Mouse (Mus musculus) CH12.LX (cell line): ENCODE results near the gene Gch1. TPM values are rescaled to one million over a fixed set of nuclear protein-coding genes. Genes with fewer than 3 reads are reported as not detected.

Source experiments
- DNase-seq: peaks from one replicate; pipeline ENCODE4 v3.0.0-alpha.2; 2013; ENCODE audit errors: extremely low read depth
- H3K27ac ChIP-seq: 2 replicates; pipeline ENCODE4 v1.5.1; 2012; ENCODE audit warnings: low read depth, mild to moderate bottlenecking, control low read depth, moderate library complexity; ENCODE audit not compliant: insufficient read depth
- H3K27me3 ChIP-seq: replicated peaks from 2 replicates; pipeline ENCODE3; 2012; ENCODE audit warnings: inconsistent platforms
- H3K36me3 ChIP-seq, 2 experiments: replicated peaks in 1 of 2; 2 replicates each; pipeline versions ENCODE3 to v1.6.1; 2012; ENCODE audit warnings: inconsistent platforms in 1 of 2, low read length in 1 of 2, mild to moderate bottlenecking in 1 of 2, mixed read lengths in 1 of 2, moderate library complexity in 1 of 2; ENCODE audit not compliant: control insufficient read depth in 1 of 2, insufficient read depth in 1 of 2
- H3K4me1 ChIP-seq, 2 experiments: 2 replicates each; pipeline ENCODE4 v1.6.1; 2012; ENCODE audit warnings: inconsistent platforms in 1 of 2, moderate library complexity in 1 of 2; ENCODE audit not compliant: insufficient read depth in 2 of 2, control insufficient read depth in 1 of 2
- H3K4me2 ChIP-seq: 2 replicates; pipeline ENCODE4 v1.6.1; 2012; ENCODE audit warnings: low read depth, mild to moderate bottlenecking, control low read depth; ENCODE audit not compliant: poor library complexity, insufficient read depth, severe bottlenecking
- H3K4me3 ChIP-seq, 3 experiments: fragments of 150-350 bp in 1 of 3; sonication (generic) in 1 of 3; replicated peaks in 1 of 3; 2 replicates each; pipeline versions ENCODE3 to v1.5.1; 2011 to 2012; ENCODE audit warnings: low read depth in 2 of 3, low read length in 2 of 3, mild to moderate bottlenecking in 2 of 3, moderate library complexity in 2 of 3, control low read depth in 1 of 3, improper control_type of control experiment in 1 of 3, inconsistent platforms in 1 of 3, mixed read lengths in 1 of 3; ENCODE audit not compliant: poor library complexity in 1 of 3
- H3K79me2 ChIP-seq: replicated peaks from 2 replicates; pipeline ENCODE4 v1.6.1; 2012; ENCODE audit warnings: mild to moderate bottlenecking, moderate library complexity; ENCODE audit not compliant: control insufficient read depth, poor library complexity, insufficient read depth, severe bottlenecking; ENCODE audit errors: extremely low read depth
- H3K9ac ChIP-seq: 2 replicates; pipeline ENCODE4 v1.6.1; 2012; ENCODE audit warnings: low read depth, mild to moderate bottlenecking, control low read depth, moderate library complexity; ENCODE audit not compliant: insufficient read depth
- H3K9me3 ChIP-seq: replicated peaks from 2 replicates; pipeline ENCODE3; 2012; ENCODE audit warnings: low read length, inconsistent platforms, mixed read lengths
- BHLHE40 ChIP-seq: IDR thresholded peaks from 2 replicates; pipeline ENCODE4 v1.6.1; 2011; ENCODE audit warnings: mild to moderate bottlenecking, low read depth, low read length, improper control_type of control experiment
- CHD1 ChIP-seq: IDR thresholded peaks from 2 replicates; pipeline ENCODE4 v1.6.1; 2012; ENCODE audit warnings: low read depth, low read length, improper control_type of control experiment, inconsistent platforms
- CTCF ChIP-seq, 2 experiments: IDR thresholded peaks in 1 of 2; conservative IDR thresholded peaks in 1 of 2; 2 replicates each; pipeline ENCODE4 v1.5.1; 2011 to 2012; ENCODE audit warnings: low read depth in 2 of 2, low read length in 2 of 2, improper control_type of control experiment in 1 of 2, inconsistent platforms in 1 of 2, mild to moderate bottlenecking in 1 of 2, moderate library complexity in 1 of 2
- E2F4 ChIP-seq: IDR thresholded peaks from 2 replicates; pipeline ENCODE4 v1.6.1; 2011; ENCODE audit warnings: low read depth, low read length, improper control_type of control experiment; ENCODE audit not compliant: insufficient replicate concordance
- ELF1 ChIP-seq: IDR thresholded peaks from 2 replicates; pipeline ENCODE4 v1.6.1; 2014; ENCODE audit warnings: low read depth, mild to moderate bottlenecking, inconsistent platforms, low read length, improper control_type of control experiment
- ETS1 ChIP-seq: conservative IDR thresholded peaks from 2 replicates; pipeline ENCODE4 v1.6.1; 2012; ENCODE audit warnings: low read depth, mild to moderate bottlenecking, inconsistent platforms, low read length, improper control_type of control experiment, moderate library complexity
- GABPA ChIP-seq: IDR thresholded peaks from 2 replicates; pipeline ENCODE4 v1.6.1; 2012; ENCODE audit warnings: low read depth, low read length, improper control_type of control experiment, inconsistent platforms; ENCODE audit not compliant: insufficient replicate concordance
- JUND ChIP-seq: conservative IDR thresholded peaks from 2 replicates; pipeline ENCODE4 v1.6.1; 2011; ENCODE audit warnings: low read depth, low read length, improper control_type of control experiment
- MAFK ChIP-seq: IDR thresholded peaks from 2 replicates; pipeline ENCODE4 v1.6.1; 2011; ENCODE audit warnings: low read length, improper control_type of control experiment; ENCODE audit not compliant: insufficient replicate concordance
- MAX ChIP-seq: IDR thresholded peaks from 2 replicates; pipeline ENCODE4 v1.6.1; 2011; ENCODE audit warnings: low read length, improper control_type of control experiment
- MEF2A ChIP-seq: IDR thresholded peaks from 2 replicates; pipeline ENCODE4 v1.6.1; 2014; ENCODE audit warnings: low read depth, mild to moderate bottlenecking, inconsistent platforms, low read length, improper control_type of control experiment, borderline replicate concordance
- MYC ChIP-seq: IDR thresholded peaks from 2 replicates; pipeline ENCODE4 v1.6.1; 2011; ENCODE audit warnings: low read depth, mild to moderate bottlenecking, improper control_type of control experiment, low read length
- NELFE ChIP-seq: IDR thresholded peaks from 2 replicates; pipeline ENCODE4 v1.6.1; 2011; ENCODE audit warnings: low read depth, low read length, improper control_type of control experiment
- PAX5 ChIP-seq: IDR thresholded peaks from 2 replicates; pipeline ENCODE4 v1.6.1; 2012; ENCODE audit warnings: low read length, inconsistent platforms, mixed read lengths
- POLR2AphosphoS2 ChIP-seq: IDR thresholded peaks from 2 replicates; pipeline ENCODE4 v1.6.1; 2011; ENCODE audit warnings: low read depth, low read length, improper control_type of control experiment
- RCOR1 ChIP-seq: conservative IDR thresholded peaks from 2 replicates; pipeline ENCODE4 v1.6.1; 2012; ENCODE audit warnings: low read depth, mild to moderate bottlenecking, inconsistent platforms, low read length, improper control_type of control experiment
- SIN3A ChIP-seq: IDR thresholded peaks from 2 replicates; pipeline ENCODE4 v1.6.1; 2012; ENCODE audit warnings: low read length, improper control_type of control experiment, inconsistent platforms
- TCF12 ChIP-seq: IDR thresholded peaks from 2 replicates; pipeline ENCODE4 v1.6.1; 2014; ENCODE audit warnings: low read depth, mild to moderate bottlenecking, inconsistent platforms, low read length, improper control_type of control experiment
- USF1 ChIP-seq: IDR thresholded peaks from 2 replicates; pipeline ENCODE4 v1.6.1; 2014; ENCODE audit warnings: low read depth, mild to moderate bottlenecking, inconsistent platforms, low read length, improper control_type of control experiment
- USF2 ChIP-seq: conservative IDR thresholded peaks from 2 replicates; pipeline ENCODE4 v1.6.1; 2011; ENCODE audit warnings: low read depth, low read length, improper control_type of control experiment
- ZC3H11A ChIP-seq: IDR thresholded peaks from 2 replicates; pipeline ENCODE4 v1.6.1; 2012; ENCODE audit warnings: low read depth, mild to moderate bottlenecking, inconsistent platforms, low read length, improper control_type of control experiment
- ZKSCAN1 ChIP-seq: IDR thresholded peaks from 2 replicates; pipeline ENCODE4 v1.6.1; 2012; ENCODE audit warnings: low read depth, inconsistent platforms, low read length, improper control_type of control experiment, borderline replicate concordance
- ZMIZ1 ChIP-seq: IDR thresholded peaks from 2 replicates; pipeline ENCODE4 v1.6.1; 2012; ENCODE audit warnings: low read depth, mild to moderate bottlenecking, inconsistent platforms, low read length, improper control_type of control experiment
- ZNF384 ChIP-seq: IDR thresholded peaks from 2 replicates; pipeline ENCODE4 v1.6.1; 2012; ENCODE audit warnings: low read depth, low read length, improper control_type of control experiment, inconsistent platforms
- dilution Hi-C: fragments of 300-500 bp; cut with MboI; formaldehyde crosslinking; loops from 2 replicates; pipeline ENCODE4 v1.14.3; 2020; ENCODE audit warnings: low sequenced_read_pairs; ENCODE audit not compliant: extremely low pct_unique_long_range_greater_than_20kb, extremely low pct_ligation_motif_present
- in situ Hi-C: fragments of 300-500 bp; cut with MboI; formaldehyde crosslinking; loops from 3 replicates; pipeline ENCODE4 v1.14.3; 2019; ENCODE audit warnings: low sequenced_read_pairs, low pct_ligation_motif_present, low pct_unique_long_range_greater_than_20kb, mixed read lengths
- polyA plus RNA-seq: library from polyadenylated mRNA; unstranded; fragments of >175 nt; gene quantifications from 2 replicates; pipeline ENCODE4 v1.2.1, GENCODE M21; 2012; ENCODE audit warnings: low read depth; ENCODE audit not compliant: insufficient read length
- total RNA-seq, 2 experiments: library from RNA; depleted of rRNA; stranded (reverse); fragments of 300-350 nt in 1 of 2; fragments of >200 nt in 1 of 2; gene quantifications; 2 replicates each; pipeline ENCODE4 v1.2.3; 2012 to 2014

The Gch1 gene
- total and polyA plus RNA-seq, 3 experiments: 5.7 to 6.5 (median 5.7) TPM

GRCm38 (mm10) chr14:47178851-47179250, 10.4 kb downstream of the Gch1 start:
- no peak for TF ChIP-seq ETS1
- TF ChIP-seq GABPA: no peak
- no peak for TF ChIP-seq NELFE
- TF ChIP-seq POLR2AphosphoS2: no peak
- no peak for TF ChIP-seq CHD1
- no peak for TF ChIP-seq USF1
- TF ChIP-seq RCOR1: no peak
- TF ChIP-seq MAX: no peak
- no peak for TF ChIP-seq SIN3A
- TF ChIP-seq TCF12: no peak
- no peak for TF ChIP-seq MYC
- TF ChIP-seq BHLHE40: no peak
- no peak for TF ChIP-seq ZKSCAN1
- no peak for TF ChIP-seq PAX5
- TF ChIP-seq E2F4: no peak
- no peak for TF ChIP-seq ZMIZ1
- no peak for TF ChIP-seq ZNF384
- no peak for TF ChIP-seq CTCF (conservative IDR thresholded peaks at IDR 0.05 in 1 of 2, IDR thresholded peaks at IDR 0.05 in 1 of 2; ENCODE audit: low read depth in 2 of 2, low read length in 2 of 2)
- TF ChIP-seq MEF2A: no peak
- in situ Hi-C loops: no loop called here

DNA sequence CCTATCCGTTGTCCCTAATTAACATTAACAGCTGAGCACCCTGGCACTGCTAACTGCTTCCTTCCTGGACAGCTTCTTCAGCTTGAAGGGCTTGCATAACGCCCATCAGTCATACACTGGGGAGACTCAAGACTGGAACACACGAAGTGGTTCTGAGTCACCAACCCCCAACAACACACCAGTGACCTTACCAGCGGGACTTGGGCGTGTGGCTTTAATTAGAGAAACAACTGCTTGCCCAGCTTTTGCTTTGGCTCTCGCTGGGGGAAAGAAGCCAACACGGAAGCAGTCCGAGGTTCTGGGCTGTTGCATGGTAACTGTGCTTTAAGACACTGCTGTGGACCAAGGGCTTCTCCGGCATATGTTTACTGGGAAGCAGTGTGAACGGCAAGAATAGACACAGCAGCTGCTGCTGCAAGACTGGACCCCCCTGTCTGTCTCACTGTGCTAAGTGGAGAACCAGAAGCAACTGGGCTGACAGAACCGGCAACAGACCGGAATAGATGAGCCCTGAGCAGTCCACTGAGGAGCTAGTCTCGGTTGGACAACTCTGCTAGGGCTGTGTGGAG, 11.3 kb downstream of the Gch1 start:
- Histone ChIP-seq H3K4me2 (no peak overlapping the region), H3K79me2 (no peaks in the 10 kb centered on the region), H3K9ac (no peak overlapping the region)
- TF ChIP-seq JUND (no peak), MAFK (no peak), ZNF384 (no peak), ZMIZ1 (no peak), ZKSCAN1 (no peak), USF2 (no peak), ELF1 (no peak), ZC3H11A (no peak), MYC (no peak)
- TF ChIP-seq, all 38 proteins: peak for 0
- no peak overlapping the region for H3K4me3 ChIP-seq
- no peak for DNase-seq
- H3K9me3 ChIP-seq: peaks cover 5% of the 10 kb centered on the region
- peaks cover 0 to 10% of the 10 kb centered on the region in 2 experiments; a peak in 1 of 4 replicates for H3K4me1 ChIP-seq
- H3K36me3 ChIP-seq: peaks cover 0 to 10% of the 10 kb centered on the region in 2 experiments
- no peak overlapping the region for H3K27ac ChIP-seq
- no peaks in the 10 kb centered on the region for H3K27me3 ChIP-seq
- dilution Hi-C loops: no loop called here
- in situ Hi-C loops: no loop called here

More at GRCm38 (mm10) chr14:47178851-47179250, 10.4 kb downstream of the Gch1 start:
- Histone ChIP-seq H3K4me2 (no peak overlapping the region), H3K4me3 (no peak overlapping the region), H3K27me3 (no peaks in the 10 kb centered on the region), H3K36me3 (peaks cover 0 to 15% of the 10 kb centered on the region in 2 experiments), H3K4me1 (peaks cover 0 to 10% of the 10 kb centered on the region in 2 experiments; a peak in 1 of 4 replicates), H3K9me3 (peaks cover 6% of the 10 kb centered on the region), H3K27ac (no peak overlapping the region), H3K79me2 (no peaks in the 10 kb centered on the region), H3K9ac (no peak overlapping the region)
- DNase-seq: no peak
- dilution Hi-C loops: no loop called here
